Mouse (Mus musculus) ES-Bruce4 (cell line): Measurements from ENCODE around the gene Psmd3. TPM values are rescaled to one million over a fixed set of nuclear protein-coding genes. Genes with fewer than 3 reads are reported as not detected.
A peak's percentile ranks its signal among the peaks of the same experiment; 100 is the strongest.

Experiments used
- H3K27ac ChIP-seq: 2 replicates; pipeline ENCODE4 v1.5.1; 2012; ENCODE audit warnings: low read length, inconsistent platforms; ENCODE audit not compliant: insufficient read depth
- H3K27me3 ChIP-seq: 2 replicates; pipeline ENCODE4 v1.6.1; 2012; ENCODE audit warnings: mild to moderate bottlenecking, low read length, inconsistent platforms; ENCODE audit not compliant: control insufficient read depth, poor library complexity, insufficient read depth, severe bottlenecking
- H3K36me3 ChIP-seq: 2 replicates; pipeline ENCODE4 v1.6.1; 2012; ENCODE audit warnings: inconsistent platforms, mild to moderate bottlenecking, low read length, moderate library complexity; ENCODE audit not compliant: control insufficient read depth, poor library complexity, insufficient read depth, severe bottlenecking
- H3K4me1 ChIP-seq: one replicate; pipeline ENCODE4 v1.8.1; 2011; ENCODE audit warnings: low read length; ENCODE audit not compliant: control insufficient read depth, insufficient read depth
- H3K4me3 ChIP-seq: 2 replicates; pipeline ENCODE4 v1.5.1; 2011; ENCODE audit warnings: low read depth, mild to moderate bottlenecking, low read length
- H3K9ac ChIP-seq: 2 replicates; pipeline ENCODE4 v1.6.1; 2012; ENCODE audit warnings: low read depth, mild to moderate bottlenecking, inconsistent platforms; ENCODE audit not compliant: poor library complexity, severe bottlenecking
- H3K9me3 ChIP-seq: replicated peaks from 2 replicates; pipeline ENCODE4 v1.6.1; 2012; ENCODE audit warnings: mild to moderate bottlenecking, low read length, inconsistent platforms; ENCODE audit not compliant: control insufficient read depth, poor library complexity, insufficient read depth, severe bottlenecking
- CTCF ChIP-seq: IDR thresholded peaks from one replicate; pipeline ENCODE4 v1.8.1; 2011; ENCODE audit warnings: low read depth, low read length
- EP300 ChIP-seq: IDR thresholded peaks from 2 replicates; pipeline ENCODE4 v1.6.1; 2011; ENCODE audit warnings: low read depth, low read length; ENCODE audit not compliant: insufficient read depth
- POLR2A ChIP-seq: IDR thresholded peaks from one replicate; pipeline ENCODE4 v1.8.1; 2011; ENCODE audit warnings: low read length; ENCODE audit not compliant: insufficient read depth
- polyA plus RNA-seq: library from polyadenylated mRNA; stranded (reverse); fragments of >200 nt; gene quantifications from 2 replicates; pipeline ENCODE4 v1.2.4, GENCODE M21; 2011; ENCODE audit warnings: low read depth; ENCODE audit not compliant: missing spikeins, insufficient read depth, insufficient read length

Gene Psmd3
- polyA plus RNA-seq, 1 experiment = 129 TPM

DNA sequence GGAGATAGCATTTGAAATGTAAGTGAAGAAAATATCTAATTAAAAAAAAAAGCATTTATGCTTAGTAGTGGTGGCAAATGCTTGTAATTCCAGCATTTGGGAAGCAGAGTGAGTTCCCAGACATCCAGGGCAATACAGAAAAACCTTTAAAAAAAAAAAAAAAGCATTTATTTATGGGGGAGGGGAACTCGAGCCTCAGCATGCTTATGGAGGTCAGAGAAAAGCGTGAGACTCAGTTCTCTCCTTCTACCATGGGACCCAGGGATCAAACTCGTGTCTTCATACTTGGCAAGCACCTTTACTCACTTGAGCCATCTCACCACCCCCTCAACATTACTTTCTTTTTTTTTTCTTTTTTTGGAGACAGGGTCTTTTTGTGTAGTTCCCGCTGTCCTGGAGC is 1.2 kb upstream of the Psmd3 start:
- H3K36me3 ChIP-seq = peaks cover 12% of the 10 kb centered on the region
- peak overlapping the region; percentile 60 for H3K9ac ChIP-seq
- TF ChIP-seq EP300 = no peak
- TF ChIP-seq POLR2A = no peak
- TF ChIP-seq CTCF = no peak
- H3K4me1 ChIP-seq = peaks cover under 1% of the 10 kb centered on the region
- H3K27me3 ChIP-seq = no peaks in the 10 kb centered on the region
- peak overlapping the region; percentile 91 for H3K27ac ChIP-seq
- H3K9me3 ChIP-seq = no peaks in the 10 kb centered on the region
- no peak overlapping the region for H3K4me3 ChIP-seq

DNA sequence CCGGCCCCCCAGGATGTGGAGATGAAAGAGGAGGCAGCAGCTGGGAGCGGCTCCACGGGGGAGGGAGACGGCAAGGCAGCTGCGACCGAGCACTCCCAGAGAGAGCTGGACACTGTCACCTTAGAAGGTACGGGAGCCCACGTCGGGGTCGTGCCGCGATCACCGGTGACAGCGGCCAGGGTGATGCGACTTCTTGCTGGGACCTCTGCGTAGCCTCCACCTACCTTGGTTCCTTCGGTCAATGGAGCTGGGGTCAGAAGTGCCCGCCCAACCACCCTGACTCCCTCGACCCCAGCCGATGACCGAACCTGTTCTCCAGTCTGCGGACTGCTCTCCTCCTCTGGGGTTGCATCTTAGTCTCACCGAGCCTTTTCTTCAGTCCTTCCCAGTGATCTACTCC is 457 bp downstream of the Psmd3 start:
- H3K27me3 ChIP-seq = no peaks in the 10 kb centered on the region
- H3K9ac ChIP-seq = peak overlapping the region; percentile 79
- peaks cover 27% of the 10 kb centered on the region for H3K36me3 ChIP-seq
- H3K4me3 ChIP-seq = peak overlapping the region; percentile 82
- TF ChIP-seq EP300 = no peak
- no peak for TF ChIP-seq CTCF
- no peak for TF ChIP-seq POLR2A
- no peak overlapping the region for H3K27ac ChIP-seq
- H3K9me3 ChIP-seq = no peaks in the 10 kb centered on the region
- H3K4me1 ChIP-seq = no peaks in the 10 kb centered on the region

DNA sequence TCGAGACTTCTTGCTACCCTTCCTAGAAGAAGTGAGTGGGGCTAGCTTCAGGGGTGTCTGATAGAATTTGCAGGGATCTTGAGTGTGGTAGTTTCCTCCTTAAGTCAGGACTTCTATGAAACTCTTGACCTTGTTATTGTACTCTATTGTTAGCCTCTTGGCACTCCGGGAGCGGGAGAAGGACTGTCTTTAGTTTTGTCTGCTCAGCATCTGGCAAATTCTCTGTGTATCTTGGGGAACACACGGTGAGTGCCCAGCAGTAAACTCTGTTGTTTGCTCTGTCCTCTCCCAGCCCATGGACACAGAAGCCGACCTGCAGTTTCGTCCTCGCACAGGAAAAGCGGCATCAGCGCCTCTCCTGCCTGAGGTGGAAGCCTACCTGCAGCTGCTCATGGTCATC is 3.3 kb downstream of the Psmd3 start:
- no peaks in the 10 kb centered on the region for H3K9me3 ChIP-seq
- H3K27ac ChIP-seq = no peak overlapping the region
- H3K9ac ChIP-seq = no peak overlapping the region
- H3K4me3 ChIP-seq = no peak overlapping the region
- H3K27me3 ChIP-seq = no peaks in the 10 kb centered on the region
- no peaks in the 10 kb centered on the region for H3K4me1 ChIP-seq
- H3K36me3 ChIP-seq = peaks cover 47% of the 10 kb centered on the region
- TF ChIP-seq EP300 = no peak
- TF ChIP-seq POLR2A = no peak
- TF ChIP-seq CTCF = no peak

DNA sequence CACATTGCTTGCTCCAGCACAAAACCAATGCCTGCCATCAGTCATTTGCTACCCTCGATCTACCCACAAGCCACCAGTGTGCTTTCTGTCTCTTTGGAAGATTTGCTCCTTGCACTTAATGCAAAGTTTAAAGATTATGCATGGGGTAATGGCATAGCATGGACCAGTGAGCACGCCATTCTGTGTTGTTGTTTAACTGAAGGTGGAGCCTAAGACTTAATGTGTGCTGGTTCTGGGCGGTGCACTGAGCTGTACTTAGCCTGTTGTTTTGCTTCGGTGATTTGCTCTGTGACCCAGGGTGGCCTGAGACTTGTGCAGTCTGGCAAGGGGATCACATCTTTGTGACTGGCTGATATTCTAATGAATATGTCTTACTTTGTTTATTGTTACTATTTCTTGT is 4.6 kb downstream of the Psmd3 start:
- no peak overlapping the region for H3K9ac ChIP-seq
- H3K27ac ChIP-seq = no peak overlapping the region
- H3K36me3 ChIP-seq = peaks cover 60% of the 10 kb centered on the region
- TF ChIP-seq CTCF (no peak), POLR2A (no peak), EP300 (no peak)
- no peaks in the 10 kb centered on the region for H3K27me3 ChIP-seq
- H3K9me3 ChIP-seq = no peaks in the 10 kb centered on the region
- H3K4me3 ChIP-seq = no peak overlapping the region
- H3K4me1 ChIP-seq = no peaks in the 10 kb centered on the region

DNA sequence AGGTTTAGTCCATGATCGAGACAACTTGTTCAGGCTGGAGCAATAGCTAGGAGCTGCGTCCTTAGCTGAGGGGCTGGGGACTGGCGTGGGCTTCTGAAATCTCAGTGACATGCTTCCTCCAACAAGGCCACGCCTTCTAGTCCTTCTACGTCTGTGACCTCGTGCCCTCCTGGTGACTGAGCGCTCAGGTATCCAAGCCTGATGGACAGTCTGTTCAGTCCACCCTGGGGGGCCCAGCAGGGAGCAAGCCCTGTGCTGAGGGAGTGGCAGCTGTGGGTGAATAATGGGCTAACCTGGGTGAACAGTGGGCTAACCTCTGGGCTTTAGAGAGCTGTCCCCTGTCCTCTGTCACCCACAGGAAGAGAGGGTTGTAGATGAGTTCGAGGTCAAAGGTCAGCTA is 5.7 kb downstream of the Psmd3 start:
- H3K27ac ChIP-seq = no peak overlapping the region

DNA sequence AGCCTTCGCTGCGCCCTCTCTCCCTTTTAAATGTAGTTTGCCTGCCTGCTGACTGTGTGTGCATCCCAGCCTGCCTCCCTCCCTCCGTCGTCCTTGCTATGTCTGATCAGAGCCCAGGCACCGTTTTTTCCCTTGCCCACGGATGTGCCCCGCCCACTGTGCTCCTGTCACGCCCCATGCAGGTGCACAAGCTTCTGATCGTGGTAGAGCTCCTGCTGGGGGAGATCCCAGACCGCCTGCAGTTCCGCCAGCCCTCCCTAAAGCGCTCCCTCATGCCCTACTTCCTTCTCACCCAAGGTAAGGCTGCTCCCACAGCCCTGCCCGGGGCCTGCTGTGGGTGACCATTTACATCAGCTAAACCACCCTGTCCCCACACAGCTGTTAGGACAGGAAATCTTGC is 10.8 kb downstream of the Psmd3 start:
- Histone ChIP-seq H3K36me3 (peaks cover 56% of the 10 kb centered on the region), H3K27ac (no peak overlapping the region), H3K27me3 (no peaks in the 10 kb centered on the region), H3K4me1 (no peaks in the 10 kb centered on the region), H3K9ac (no peak overlapping the region), H3K9me3 (no peaks in the 10 kb centered on the region), H3K4me3 (no peak overlapping the region)
- no peak for TF ChIP-seq CTCF

More for the DNA sequence above, 5.7 kb downstream of the Psmd3 start:
- H3K4me3 ChIP-seq = no peak overlapping the region
- TF ChIP-seq POLR2A = no peak
- no peak for TF ChIP-seq EP300
- no peak for TF ChIP-seq CTCF
- no peak overlapping the region for H3K9ac ChIP-seq
- no peaks in the 10 kb centered on the region for H3K4me1 ChIP-seq
- H3K9me3 ChIP-seq = no peaks in the 10 kb centered on the region
- H3K27me3 ChIP-seq = no peaks in the 10 kb centered on the region
- peaks cover 62% of the 10 kb centered on the region for H3K36me3 ChIP-seq
